Mouse (Mus musculus): ENCODE measurements around the gene Txndc2. TPM values are rescaled to one million over a fixed set of nuclear protein-coding genes. Genes with fewer than 3 reads are reported as not detected.

Gene Txndc2
- total and polyA plus RNA-seq, 2 experiments = not detected

DNA sequence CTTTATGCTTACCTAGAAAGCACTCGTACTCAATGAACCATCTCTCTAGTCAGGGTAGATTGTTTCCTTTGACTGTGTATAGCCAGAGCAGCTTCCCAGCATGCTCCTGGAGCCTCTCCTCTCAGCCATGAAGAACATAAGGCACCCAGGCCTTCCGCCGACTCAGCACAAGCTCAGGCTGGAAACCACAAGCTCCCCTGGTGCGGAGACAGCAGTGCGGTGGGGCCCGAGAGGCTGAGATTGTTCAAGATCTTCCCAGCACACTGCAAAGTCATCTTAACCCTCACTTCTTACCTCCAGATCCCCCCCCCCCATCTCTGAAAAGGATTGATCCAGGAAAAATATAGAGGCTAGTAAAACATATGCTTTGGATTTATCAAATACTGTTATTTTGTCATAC lies 8.6 kb upstream of the Txndc2 start:
- no peaks in the 10 kb centered on the region for H3K36me3 ChIP-seq (ENCODE audit: control insufficient read depth, insufficient read depth, low read length)
- H3K27me3 ChIP-seq (ENCODE audit: control insufficient read depth, insufficient read depth, low read length) = no peaks in the 10 kb centered on the region
- no peaks in the 10 kb centered on the region for H3K4me1 ChIP-seq (ENCODE audit: control insufficient read depth, insufficient read depth, low read length)
- H3K79me2 ChIP-seq (ENCODE audit: control insufficient read depth, insufficient read depth, low read length) = no peaks in the 10 kb centered on the region
- no peak overlapping the region for H3K9ac ChIP-seq (ENCODE audit: low read depth, low read length)
- no peak overlapping the region for H3K27ac ChIP-seq (replicated peaks; ENCODE audit: insufficient read depth, low read depth, low read length)
- no peak for DNase-seq (ENCODE audit: extremely low read depth, low read depth, low spot score)
- TF ChIP-seq POLR2A (IDR thresholded peaks at IDR 0.05; ENCODE audit: extremely low read depth, insufficient read depth, low read length) (no peak), CTCF (IDR thresholded peaks at IDR 0.05; ENCODE audit: low read depth, low read length) (no peak)
- WGBS = 92% methylated on average over 6 of the region's 6 CpGs
- H3K4me3 ChIP-seq (ENCODE audit: insufficient read depth, low read depth, low read length) = no peak overlapping the region

DNA sequence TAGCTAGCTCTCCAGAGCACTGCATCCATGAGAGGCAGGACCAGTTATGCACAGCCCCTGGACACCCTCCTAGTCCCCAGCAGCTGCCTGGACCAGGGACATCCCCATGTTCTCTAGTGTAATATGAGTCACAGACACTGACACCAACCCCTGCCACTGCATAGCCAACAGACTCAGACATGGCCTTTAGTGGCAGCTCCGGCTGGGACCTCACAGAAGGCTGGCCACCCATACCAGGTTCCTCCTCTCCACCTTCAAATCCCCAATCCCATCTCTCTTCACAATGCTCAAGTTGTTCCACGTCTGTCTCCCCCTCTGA lies 7.2 kb upstream of the Txndc2 start:
- H3K36me3 ChIP-seq (ENCODE audit: control insufficient read depth, insufficient read depth, low read length) = no peaks in the 10 kb centered on the region
- TF ChIP-seq CTCF (IDR thresholded peaks at IDR 0.05; ENCODE audit: low read depth, low read length) (no peak), POLR2A (IDR thresholded peaks at IDR 0.05; ENCODE audit: extremely low read depth, insufficient read depth, low read length) (no peak)
- no peak for DNase-seq (ENCODE audit: extremely low read depth, low read depth, low spot score)
- no peaks in the 10 kb centered on the region for H3K79me2 ChIP-seq (ENCODE audit: control insufficient read depth, insufficient read depth, low read length)
- no peak overlapping the region for H3K9ac ChIP-seq (ENCODE audit: low read depth, low read length)
- H3K4me1 ChIP-seq (ENCODE audit: control insufficient read depth, insufficient read depth, low read length) = no peaks in the 10 kb centered on the region
- no peak overlapping the region for H3K27ac ChIP-seq (replicated peaks; ENCODE audit: insufficient read depth, low read depth, low read length)
- 94% methylated on average over 2 of the region's 2 CpGs for WGBS
- no peaks in the 10 kb centered on the region for H3K27me3 ChIP-seq (ENCODE audit: control insufficient read depth, insufficient read depth, low read length)
- H3K4me3 ChIP-seq (ENCODE audit: insufficient read depth, low read depth, low read length) = no peak overlapping the region

DNA sequence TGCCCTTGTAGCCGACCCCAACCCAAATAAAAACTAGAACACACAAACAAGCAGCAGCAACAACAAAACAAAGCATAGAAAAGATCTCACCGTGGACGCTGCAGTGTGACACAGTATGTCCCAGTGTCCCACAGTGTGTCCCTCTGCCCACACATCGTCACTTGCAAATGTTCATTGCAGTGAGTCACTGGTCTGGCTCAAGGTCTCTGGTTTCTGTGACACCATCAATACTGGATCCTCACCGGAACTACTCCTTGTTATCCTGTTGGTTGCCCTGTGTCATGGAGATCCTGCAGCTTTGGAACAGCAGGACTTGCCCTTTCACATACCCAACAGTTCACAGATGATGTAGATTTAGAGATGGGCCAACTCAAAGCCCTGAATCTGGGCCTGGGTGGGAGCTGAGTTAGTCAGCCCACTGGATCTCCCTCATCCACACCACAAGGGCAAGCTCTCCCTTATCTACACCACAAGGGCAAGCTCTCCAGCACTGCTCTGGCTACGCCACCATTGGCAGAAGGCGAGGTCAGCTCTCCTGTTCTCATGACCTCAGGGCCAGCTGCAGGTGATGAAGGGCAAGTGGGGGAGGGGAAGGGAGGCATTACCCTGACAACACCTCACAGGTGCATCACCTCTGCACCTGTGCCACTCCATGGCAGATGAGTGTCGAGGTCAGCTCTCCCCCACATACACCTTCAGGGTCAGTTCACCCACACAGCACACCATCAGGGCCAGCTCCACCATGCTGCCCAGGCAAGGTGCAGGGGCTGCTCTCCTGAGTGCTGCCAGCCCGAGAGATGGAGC lies 6.6 kb upstream of the Txndc2 start:
- 81% methylated on average over 9 of the region's 9 CpGs for WGBS
- Histone ChIP-seq H3K79me2 (ENCODE audit: control insufficient read depth, insufficient read depth, low read length) (no peaks in the 10 kb centered on the region), H3K9ac (ENCODE audit: low read depth, low read length) (no peak overlapping the region), H3K27ac (replicated peaks; ENCODE audit: insufficient read depth, low read depth, low read length) (no peak overlapping the region), H3K4me1 (ENCODE audit: control insufficient read depth, insufficient read depth, low read length) (no peaks in the 10 kb centered on the region), H3K36me3 (ENCODE audit: control insufficient read depth, insufficient read depth, low read length) (no peaks in the 10 kb centered on the region), H3K27me3 (ENCODE audit: control insufficient read depth, insufficient read depth, low read length) (no peaks in the 10 kb centered on the region), H3K4me3 (ENCODE audit: insufficient read depth, low read depth, low read length) (no peak overlapping the region)
- DNase-seq (ENCODE audit: extremely low read depth, low read depth, low spot score) = no peak
- no peak for TF ChIP-seq POLR2A (IDR thresholded peaks at IDR 0.05; ENCODE audit: extremely low read depth, insufficient read depth, low read length)
- TF ChIP-seq CTCF (IDR thresholded peaks at IDR 0.05; ENCODE audit: low read depth, low read length) = no peak

DNA sequence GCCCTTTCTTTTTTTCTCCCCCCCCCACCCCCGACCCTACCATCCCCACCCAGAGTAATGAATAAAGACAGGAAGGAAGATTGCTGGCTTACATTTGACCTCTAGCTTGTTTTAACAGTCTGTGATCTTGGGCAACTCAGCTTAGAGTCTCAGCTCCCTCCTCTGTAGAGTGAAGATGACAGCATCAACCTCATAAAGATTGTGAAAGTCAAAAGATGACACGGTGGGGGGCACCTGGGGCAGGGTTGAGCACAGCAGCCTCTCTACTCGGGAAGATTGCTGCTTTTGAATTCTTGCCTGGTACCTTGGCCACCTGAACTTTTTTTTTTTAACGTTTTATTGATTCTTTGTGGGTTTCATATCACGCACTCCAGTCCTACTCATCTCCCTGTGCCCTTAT lies 6.0 kb upstream of the Txndc2 start:
- H3K27me3 ChIP-seq (ENCODE audit: control insufficient read depth, insufficient read depth, low read length) = no peaks in the 10 kb centered on the region
- TF ChIP-seq POLR2A (IDR thresholded peaks at IDR 0.05; ENCODE audit: extremely low read depth, insufficient read depth, low read length) (no peak), CTCF (IDR thresholded peaks at IDR 0.05; ENCODE audit: low read depth, low read length) (no peak)
- no peak overlapping the region for H3K9ac ChIP-seq (ENCODE audit: low read depth, low read length)
- no peaks in the 10 kb centered on the region for H3K36me3 ChIP-seq (ENCODE audit: control insufficient read depth, insufficient read depth, low read length)
- DNase-seq (ENCODE audit: extremely low read depth, low read depth, low spot score) = no peak
- H3K79me2 ChIP-seq (ENCODE audit: control insufficient read depth, insufficient read depth, low read length) = no peaks in the 10 kb centered on the region
- no peaks in the 10 kb centered on the region for H3K4me1 ChIP-seq (ENCODE audit: control insufficient read depth, insufficient read depth, low read length)
- no peak overlapping the region for H3K4me3 ChIP-seq (ENCODE audit: insufficient read depth, low read depth, low read length)
- H3K27ac ChIP-seq (replicated peaks; ENCODE audit: insufficient read depth, low read depth, low read length) = no peak overlapping the region
- 45% methylated on average over 5 of the region's 5 CpGs for WGBS

DNA sequence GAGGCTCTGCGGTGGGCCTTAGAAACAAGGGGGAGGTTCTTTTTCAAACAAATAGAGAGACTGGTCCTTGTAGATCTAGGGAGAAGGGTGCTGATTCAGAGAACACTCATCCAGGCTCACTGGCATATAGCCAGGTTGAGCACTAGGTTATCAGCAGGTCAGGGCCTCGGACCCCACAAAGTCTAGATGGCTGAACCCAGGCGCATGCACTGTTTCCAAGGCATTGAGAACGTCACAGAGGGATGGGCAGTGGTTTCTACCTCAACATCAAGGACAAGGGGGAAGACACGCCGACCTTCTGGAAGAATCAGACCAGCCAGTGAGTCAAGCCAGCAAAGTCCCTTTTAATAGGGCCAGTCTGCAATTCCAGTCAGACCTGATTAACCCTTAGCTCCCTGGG lies 5.3 kb upstream of the Txndc2 start:
- WGBS = 50% methylated on average over 6 of the region's 6 CpGs
- Histone ChIP-seq H3K36me3 (ENCODE audit: control insufficient read depth, insufficient read depth, low read length) (no peaks in the 10 kb centered on the region), H3K9ac (ENCODE audit: low read depth, low read length) (no peak overlapping the region), H3K79me2 (ENCODE audit: control insufficient read depth, insufficient read depth, low read length) (no peaks in the 10 kb centered on the region), H3K4me3 (ENCODE audit: insufficient read depth, low read depth, low read length) (no peak overlapping the region), H3K4me1 (ENCODE audit: control insufficient read depth, insufficient read depth, low read length) (no peaks in the 10 kb centered on the region), H3K27me3 (ENCODE audit: control insufficient read depth, insufficient read depth, low read length) (no peaks in the 10 kb centered on the region), H3K27ac (replicated peaks; ENCODE audit: insufficient read depth, low read depth, low read length) (no peak overlapping the region)
- no peak for DNase-seq (ENCODE audit: extremely low read depth, low read depth, low spot score)
- no peak for TF ChIP-seq CTCF (IDR thresholded peaks at IDR 0.05; ENCODE audit: low read depth, low read length)
- no peak for TF ChIP-seq POLR2A (IDR thresholded peaks at IDR 0.05; ENCODE audit: extremely low read depth, insufficient read depth, low read length)

DNA sequence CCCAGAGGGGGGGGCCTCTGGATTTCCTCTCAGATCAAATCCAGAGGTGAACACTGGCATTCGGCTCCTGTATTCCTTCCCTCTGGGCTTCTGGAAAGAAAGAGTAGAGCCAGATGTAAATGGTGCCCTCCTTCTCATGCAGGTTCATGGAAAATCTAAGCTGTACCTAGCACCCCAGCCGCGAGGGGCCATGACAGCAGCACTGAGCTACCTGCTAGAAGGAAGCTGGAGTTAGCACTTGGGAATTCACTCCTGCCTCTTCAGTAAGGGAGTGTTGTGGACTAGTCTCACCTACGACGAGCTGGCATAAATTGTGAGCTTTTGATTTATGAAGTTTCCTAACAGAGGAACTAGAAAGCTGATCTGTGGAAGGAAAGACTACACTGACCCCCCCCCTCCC lies 1.6 kb upstream of the Txndc2 start:
- H3K36me3 ChIP-seq (ENCODE audit: control insufficient read depth, insufficient read depth, low read length) = no peaks in the 10 kb centered on the region
- H3K27me3 ChIP-seq (ENCODE audit: control insufficient read depth, insufficient read depth, low read length) = no peaks in the 10 kb centered on the region
- TF ChIP-seq POLR2A (IDR thresholded peaks at IDR 0.05; ENCODE audit: extremely low read depth, insufficient read depth, low read length) (no peak), CTCF (IDR thresholded peaks at IDR 0.05; ENCODE audit: low read depth, low read length) (no peak)
- H3K4me3 ChIP-seq (ENCODE audit: insufficient read depth, low read depth, low read length) = no peak overlapping the region
- DNase-seq (ENCODE audit: extremely low read depth, low read depth, low spot score) = no peak
- H3K9ac ChIP-seq (ENCODE audit: low read depth, low read length) = no peak overlapping the region
- no peak overlapping the region for H3K27ac ChIP-seq (replicated peaks; ENCODE audit: insufficient read depth, low read depth, low read length)
- 88% methylated on average over 5 of the region's 5 CpGs for WGBS
- H3K79me2 ChIP-seq (ENCODE audit: control insufficient read depth, insufficient read depth, low read length) = no peaks in the 10 kb centered on the region
- H3K4me1 ChIP-seq (ENCODE audit: control insufficient read depth, insufficient read depth, low read length) = no peaks in the 10 kb centered on the region
